ENCODE assay signal across 8 mouse cellular contexts in the genomic region with DNA sequence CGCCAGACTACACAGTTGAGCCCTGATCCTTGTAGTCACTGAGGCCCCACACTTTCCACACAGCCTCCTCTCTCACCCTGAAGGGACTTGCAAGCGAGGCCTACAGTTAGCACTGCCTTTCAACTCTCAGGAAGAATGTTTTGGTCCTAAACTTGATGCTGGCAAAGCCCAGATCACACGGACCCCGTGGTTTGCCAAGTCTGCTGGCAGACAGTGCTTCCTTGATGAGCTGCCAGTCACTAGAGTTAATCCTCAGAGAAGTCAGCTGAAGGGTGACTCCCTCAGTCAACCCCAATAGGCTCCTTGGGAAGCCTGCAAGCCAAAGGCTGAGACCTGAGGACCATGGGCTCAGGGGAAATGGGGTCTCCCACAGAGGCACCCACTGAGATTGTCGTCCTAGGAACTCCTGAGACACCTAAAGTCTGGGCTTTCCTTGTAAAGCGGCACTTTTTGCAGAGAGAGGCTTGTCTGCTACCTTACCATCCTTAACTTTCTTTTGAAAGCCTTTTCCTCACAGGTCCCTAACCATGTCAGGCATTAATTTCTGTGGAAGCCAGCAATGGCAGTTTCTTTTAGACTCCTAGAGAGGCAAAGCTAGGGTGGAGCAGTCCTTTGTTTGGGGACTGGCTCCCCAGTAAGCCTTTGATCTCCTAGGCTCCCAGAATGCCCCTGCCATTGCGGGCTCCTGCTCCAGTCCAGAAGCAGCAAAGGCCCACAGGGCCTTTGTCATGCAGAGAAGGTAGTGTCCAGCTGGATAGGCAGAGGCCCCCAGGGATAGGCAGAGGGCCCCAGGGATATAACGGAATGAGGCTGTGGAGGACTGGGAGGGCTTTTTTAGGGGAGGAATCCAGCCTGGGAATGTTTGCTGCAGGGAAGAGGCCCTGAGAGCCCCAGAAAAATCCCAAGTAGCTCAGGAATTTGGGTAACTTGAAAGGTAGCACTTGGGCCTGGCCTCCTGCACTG. TPM values are rescaled to one million over a fixed set of nuclear protein-coding genes. Genes with fewer than 3 reads are reported as not detected.
DNase-seq lines count a peak whose midpoint lies in the region; ATAC-seq lines count a peak whose summit lies in the region.

No protein-coding gene starts in this region.

- no peak overlapping the region for H3K4me3 ChIP-seq in forebrain, embryonic 13.5 days
- H3K4me3 ChIP-seq in hindbrain, embryonic 16.5 days (ENCODE audit: low read length), result no peak overlapping the region
- no peak overlapping the region for H3K4me3 ChIP-seq in neural tube, embryonic 13.5 days

- ATAC-seq in frontal cortex, adult (ENCODE audit: low TSS enrichment), result peak; percentile 31; the same call in 1 of the 2 replicates
- ATAC-seq in forebrain, embryonic 13.5 days, result peak; percentile 74
- peak; percentile 61 for ATAC-seq in hindbrain, embryonic 16.5 days
- ATAC-seq in neural tube, embryonic 13.5 days (ENCODE audit: low read depth), result peak; percentile 59; the same call in 1 of the 2 replicates
- no peak for ATAC-seq in activated CD4-positive, CD25-positive, alpha-beta regulatory T cell, adult 4 months

- no peaks in the 10 kb centered on the region for H3K9me3 ChIP-seq in forebrain, embryonic 13.5 days (replicated peaks)
- H3K9me3 ChIP-seq in hindbrain, embryonic 16.5 days (ENCODE audit: control insufficient read depth, low read length), result no peaks in the 10 kb centered on the region
- no peaks in the 10 kb centered on the region for H3K9me3 ChIP-seq in neural tube, embryonic 13.5 days

- DNase-seq in frontal cortex, postnatal 14 days (ENCODE audit: low spot score in 2 of 2), result no peak
- DNase-seq in Muller cell, postnatal 12 days (ENCODE audit: inconsistent ontology term), result peak; percentile 88
- DNase-seq in thymus, postnatal 36 days, result no peak

- H3K27me3 ChIP-seq in forebrain, embryonic 13.5 days, result no peaks in the 10 kb centered on the region
- no peaks in the 10 kb centered on the region for H3K27me3 ChIP-seq in hindbrain, embryonic 16.5 days (replicated peaks; ENCODE audit: control insufficient read depth, insufficient read depth, low read length)
- no peaks in the 10 kb centered on the region for H3K27me3 ChIP-seq in neural tube, embryonic 13.5 days

- H3K4me1 ChIP-seq in forebrain, embryonic 13.5 days, result peaks cover 21% of the 10 kb centered on the region
- peaks cover 9% of the 10 kb centered on the region for H3K4me1 ChIP-seq in hindbrain, embryonic 16.5 days (ENCODE audit: control insufficient read depth, insufficient read depth, low read depth, low read length)
- H3K4me1 ChIP-seq in neural tube, embryonic 13.5 days (replicated peaks), result peaks cover 21% of the 10 kb centered on the region

- H3K4me2 ChIP-seq in forebrain, embryonic 13.5 days, result no peak overlapping the region
- no peak overlapping the region for H3K4me2 ChIP-seq in hindbrain, embryonic 16.5 days (ENCODE audit: low read length)
- no peak overlapping the region for H3K4me2 ChIP-seq in neural tube, embryonic 13.5 days

- no peak overlapping the region for H3K9ac ChIP-seq in forebrain, embryonic 13.5 days
- no peak overlapping the region; the same call in 1 of the 2 replicates for H3K9ac ChIP-seq in hindbrain, embryonic 16.5 days (ENCODE audit: low read depth, low read length)
- no peak overlapping the region for H3K9ac ChIP-seq in neural tube, embryonic 13.5 days

- H3K27ac ChIP-seq in forebrain, embryonic 13.5 days, result peak overlapping the region; percentile 77
- peak overlapping the region; percentile 29 for H3K27ac ChIP-seq in hindbrain, embryonic 16.5 days (ENCODE audit: low read depth, low read length)
- H3K27ac ChIP-seq in neural tube, embryonic 13.5 days (replicated peaks), result 0 out of 2 replicates have a peak overlapping the region, but pooled peaks have one; percentile 18

- 0 out of 2 replicates have a peak, but pooled peaks cover 4% of the 10 kb centered on the region for H3K36me3 ChIP-seq in forebrain, embryonic 13.5 days (ENCODE audit: poor library complexity, severe bottlenecking)
- no peaks in the 10 kb centered on the region for H3K36me3 ChIP-seq in hindbrain, embryonic 16.5 days (ENCODE audit: control insufficient read depth, insufficient read depth, low read length)
- no peaks in the 10 kb centered on the region for H3K36me3 ChIP-seq in neural tube, embryonic 13.5 days

- 18% methylated on average over 8 of the region's 8 CpGs for WGBS in forebrain, embryonic 13.5 days
- WGBS in hindbrain, embryonic 16.5 days, result 30% methylated on average over 8 of the region's 8 CpGs
- 30% methylated on average over 8 of the region's 8 CpGs for WGBS in neural tube, embryonic 13.5 days

RNA-seq across cellular contexts. Expression of a gene that starts 44.4 kb away (rescaled TPM):
- 10.4 and 12.2 TPM in 2 replicates for polyA plus RNA-seq in forebrain, embryonic 13.5 days (2015; fragmentation: Nextera tagmentation; extraction: Ambion mirVana)
- 4.1 and 5.8 TPM in 2 replicates for polyA plus RNA-seq in hindbrain, embryonic 16.5 days (2015; fragmentation: Nextera tagmentation; extraction: Ambion mirVana)
- polyA plus RNA-seq in neural tube, embryonic 13.5 days (2015; fragmentation: Nextera tagmentation; extraction: Ambion mirVana), result 6.6 and 7.3 TPM in 2 replicates
- polyA plus RNA-seq in activated CD4-positive, CD25-positive, alpha-beta regulatory T cell, adult 4 months (2017; shearing (Covaris generic)), result 10 to 100 TPM; 14.1 to 14.8 TPM

Comparison
In these comparisons a context has a peak if more than half of its experiments do, and no peak if none do; other contexts are left out.
1. H3K27ac ChIP-seq: peak in every context shown above with its lines; median percentile 77 in forebrain, embryonic 13.5 days; 29 in hindbrain, embryonic 16.5 days; 18 in neural tube, embryonic 13.5 days.